Mouse (Mus musculus) testis, adult 2 months (tissue): Measurements from ENCODE around the gene Vegfb. TPM values are rescaled to one million over a fixed set of nuclear protein-coding genes. Genes with fewer than 3 reads are reported as not detected.
A peak's percentile ranks its signal among the peaks of the same experiment; 100 is the strongest.

Source experiments
- H3K27ac ChIP-seq: fragments of 200-500 bp; 2 replicates; pipeline ENCODE4 v1.5.1; 2012; ENCODE audit warnings: low read depth, low read length; ENCODE audit not compliant: control insufficient read depth, insufficient read depth
- H3K27me3 ChIP-seq: fragments of 200-500 bp; 2 replicates; pipeline ENCODE4 v1.6.1; 2012; ENCODE audit warnings: mild to moderate bottlenecking, low read length, moderate library complexity; ENCODE audit not compliant: control insufficient read depth, insufficient read depth
- H3K36me3 ChIP-seq: fragments of 200-500 bp; 2 replicates; pipeline ENCODE4 v1.6.1; 2012; ENCODE audit warnings: mild to moderate bottlenecking, low read length; ENCODE audit not compliant: control insufficient read depth, insufficient read depth
- H3K4me1 ChIP-seq: fragments of 200-500 bp; 2 replicates; pipeline ENCODE4 v1.6.1; 2012; ENCODE audit warnings: low read length; ENCODE audit not compliant: control insufficient read depth, insufficient read depth
- H3K4me3 ChIP-seq: fragments of 200-500 bp; 2 replicates; pipeline ENCODE4 v1.5.1; 2012; ENCODE audit warnings: low read depth, mild to moderate bottlenecking, low read length, moderate library complexity, mixed read lengths; ENCODE audit not compliant: control insufficient read depth
- CTCF ChIP-seq: fragments of 200-500 bp; IDR thresholded peaks from 2 replicates; pipeline ENCODE4 v1.5.1; 2012; ENCODE audit warnings: low read depth, mild to moderate bottlenecking, inconsistent platforms, low read length, moderate library complexity; ENCODE audit not compliant: control insufficient read depth, insufficient read depth, insufficient replicate concordance
- POLR2A ChIP-seq: fragments of 200-500 bp; IDR thresholded peaks from 2 replicates; pipeline ENCODE4 v1.6.1; 2012; ENCODE audit warnings: low read depth, mild to moderate bottlenecking, inconsistent platforms, low read length, moderate library complexity; ENCODE audit not compliant: control insufficient read depth
- polyA plus RNA-seq: library from polyadenylated mRNA; depleted of rRNA; stranded (reverse); fragments of >200 nt; gene quantifications from 2 replicates; pipeline ENCODE4 v1.2.3, GENCODE M21; 2012; rRNA removed

Vegfb gene
- 7.5 and 8.4 TPM in 2 replicates for polyA plus RNA-seq

GRCm38 (mm10) chr19:6987061-6987903 lies at the start of gene Vegfb:
Gene Vegfb, minus strand, starts transcription at chr19:6987651.
- Histone ChIP-seq H3K4me1 (peaks cover 19% of the 10 kb centered on the region), H3K27me3 (no peaks in the 10 kb centered on the region), H3K4me3 (peak within 1 kb of the TSS; percentile 83), H3K36me3 (peaks cover 1% of the 10 kb centered on the region; the same call in 1 of the 2 replicates), H3K27ac (peak within 1 kb of the TSS; percentile 57; the same call in 1 of the 2 replicates)
- no peak for TF ChIP-seq CTCF
- TF ChIP-seq POLR2A: no peak

- Histone ChIP-seq H3K27me3 (no peaks in the 10 kb centered on the region), H3K4me1 (peaks cover 5% of the 10 kb centered on the region), H3K36me3 (peaks cover 4% of the 10 kb centered on the region; the same call in 1 of the 2 replicates), H3K27ac (no peak overlapping the region), H3K4me3 (no peak overlapping the region)
- no peak for TF ChIP-seq POLR2A
- no peak for TF ChIP-seq CTCF
Measured at GRCm38 (mm10) chr19:7034006-7034405, 46.6 kb upstream of the Vegfb start.

- Histone ChIP-seq H3K27ac (no peak overlapping the region), H3K4me3 (no peak overlapping the region), H3K36me3 (peaks cover 11% of the 10 kb centered on the region), H3K4me1 (no peaks in the 10 kb centered on the region), H3K27me3 (no peaks in the 10 kb centered on the region)
- TF ChIP-seq POLR2A (no peak), CTCF (no peak)
Measured at GRCm38 (mm10) chr19:7029531-7029930, 42.1 kb upstream of the Vegfb start.

GRCm38 (mm10) chr19:7020224-7020641 lies 32.8 kb upstream of the Vegfb start:
- no peak for TF ChIP-seq POLR2A
- TF ChIP-seq CTCF: no peak; the same call in 1 of the 2 replicates
- H3K27ac ChIP-seq: peak overlapping the region; percentile 24; the same call in 1 of the 2 replicates
- peaks cover 7% of the 10 kb centered on the region for H3K36me3 ChIP-seq

GRCm38 (mm10) chr19:7019191-7019590 lies 31.7 kb upstream of the Vegfb start, which contains the start of gene Fermt3:
Gene Fermt3, minus strand, starts transcription at chr19:7019469.
- H3K27ac ChIP-seq: peak within 1 kb of the TSS; percentile 63

More at GRCm38 (mm10) chr19:7020224-7020641, 32.8 kb upstream of the Vegfb start:
- no peaks in the 10 kb centered on the region for H3K4me1 ChIP-seq
- no peak overlapping the region for H3K4me3 ChIP-seq
- H3K27me3 ChIP-seq: no peaks in the 10 kb centered on the region

GRCm38 (mm10) chr19:7018546-7018945 lies 31.1 kb upstream of the Vegfb start:
- Histone ChIP-seq H3K27me3 (no peaks in the 10 kb centered on the region), H3K4me1 (no peaks in the 10 kb centered on the region), H3K27ac (no peak overlapping the region), H3K4me3 (no peak overlapping the region), H3K36me3 (peaks cover 5% of the 10 kb centered on the region; the same call in 1 of the 2 replicates)
- TF ChIP-seq POLR2A (no peak), CTCF (no peak)

More at GRCm38 (mm10) chr19:7019191-7019590, 31.7 kb upstream of the Vegfb start, which contains the start of gene Fermt3:
- H3K27me3 ChIP-seq: no peaks in the 10 kb centered on the region
- H3K4me3 ChIP-seq: no peak within 1 kb of the TSS
- peaks cover 5% of the 10 kb centered on the region; the same call in 1 of the 2 replicates for H3K36me3 ChIP-seq
- no peak for TF ChIP-seq POLR2A
- no peak for TF ChIP-seq CTCF
- H3K4me1 ChIP-seq: no peaks in the 10 kb centered on the region
